Mouse (Mus musculus) layer of hippocampus, postnatal 25 days (tissue): ENCODE data around the gene Gnmt. TPM values are rescaled to one million over a fixed set of nuclear protein-coding genes. Genes with fewer than 3 reads are reported as not detected.
A peak's percentile ranks its signal among the peaks of the same experiment; 100 is the strongest.
"Not testable (repeated sequence)": the region's sequence is repeated elsewhere in the genome, so short reads cannot be mapped to it uniquely, and the experiment has no call there.

Source experiments
- DNase-seq, 2 experiments: peaks; one replicate each; pipeline ENCODE4 v3.0.0; 2022; ENCODE audit warnings: mixed read lengths in 2 of 2, low spot score in 1 of 2; ENCODE audit errors: extremely low spot score in 1 of 2
- total RNA-seq, 2 experiments: library from RNA; stranded (reverse); gene quantifications; 2 replicates each; pipeline ENCODE4 v1.2.3; 2021

Gene Gnmt
- under 1 TPM in 1 of 2 experiments, not detected in 1; 0.68 TPM for total RNA-seq

DNA sequence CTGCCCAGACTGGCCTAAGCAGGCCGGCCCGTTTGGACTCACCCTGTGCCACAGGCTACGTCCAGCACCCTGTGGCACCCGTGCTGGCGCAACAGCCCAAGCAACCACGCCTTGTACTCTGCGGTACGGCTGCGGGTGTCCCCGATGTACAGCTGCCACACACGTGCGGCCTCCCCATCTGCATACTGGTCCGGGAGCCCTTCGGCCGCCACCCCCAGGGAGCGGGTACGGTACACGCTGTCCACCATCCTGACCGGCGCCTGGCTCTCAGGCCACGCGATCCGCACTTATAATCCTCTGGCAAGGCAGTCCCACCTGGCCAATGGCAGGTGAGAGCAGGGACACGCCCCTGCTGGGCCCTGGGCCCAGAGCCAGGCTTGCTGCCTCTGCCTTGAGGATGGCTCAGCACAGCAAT is at the start of gene Gnmt:
Gene Gnmt, minus strand, starts transcription at position 265 of the 415 bp plus-strand sequence.
- DNase-seq, result no peak

GRCm38 (mm10) chr17:46776087-46776486 is 47.1 kb upstream of the Gnmt start:
- DNase-seq, result no peak

DNA sequence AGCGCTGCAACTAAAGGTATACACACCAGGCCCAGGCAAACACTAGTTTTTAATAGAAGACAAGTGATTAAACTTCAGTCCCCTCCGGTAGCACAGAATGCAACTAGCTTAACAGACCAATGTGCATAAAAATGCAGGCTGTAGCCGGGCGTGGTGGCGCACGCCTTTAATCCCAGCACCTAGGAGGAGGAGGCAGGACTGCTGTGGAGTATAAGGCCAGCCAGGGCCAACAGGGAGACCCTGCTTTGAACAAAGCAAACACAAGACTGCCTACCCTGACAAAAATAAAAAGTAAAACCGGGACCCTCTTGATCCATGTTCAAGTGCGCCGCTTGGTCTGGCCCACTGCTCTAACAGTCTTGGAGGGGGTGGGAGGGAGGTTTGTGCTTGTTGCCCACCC is 46.1 kb upstream of the Gnmt start:
- DNase-seq, result no peak

DNA sequence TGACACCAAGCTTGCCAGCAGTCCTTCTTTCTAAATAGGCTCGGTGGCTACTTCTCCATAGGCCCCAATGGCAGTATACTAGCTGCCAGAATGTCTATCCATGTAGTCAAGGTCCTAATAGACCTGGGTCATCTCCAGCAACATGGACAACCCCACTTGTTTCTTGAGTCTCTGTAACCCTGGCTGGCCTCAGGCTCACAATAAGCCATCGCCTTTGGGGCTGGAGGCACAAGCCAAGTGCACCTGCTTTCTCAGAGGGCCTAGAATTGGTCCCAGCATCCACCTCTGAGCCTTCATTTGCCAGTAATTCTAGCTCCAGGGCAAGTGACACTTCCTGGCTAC is 45.1 kb upstream of the Gnmt start:
- no peak for DNase-seq

DNA sequence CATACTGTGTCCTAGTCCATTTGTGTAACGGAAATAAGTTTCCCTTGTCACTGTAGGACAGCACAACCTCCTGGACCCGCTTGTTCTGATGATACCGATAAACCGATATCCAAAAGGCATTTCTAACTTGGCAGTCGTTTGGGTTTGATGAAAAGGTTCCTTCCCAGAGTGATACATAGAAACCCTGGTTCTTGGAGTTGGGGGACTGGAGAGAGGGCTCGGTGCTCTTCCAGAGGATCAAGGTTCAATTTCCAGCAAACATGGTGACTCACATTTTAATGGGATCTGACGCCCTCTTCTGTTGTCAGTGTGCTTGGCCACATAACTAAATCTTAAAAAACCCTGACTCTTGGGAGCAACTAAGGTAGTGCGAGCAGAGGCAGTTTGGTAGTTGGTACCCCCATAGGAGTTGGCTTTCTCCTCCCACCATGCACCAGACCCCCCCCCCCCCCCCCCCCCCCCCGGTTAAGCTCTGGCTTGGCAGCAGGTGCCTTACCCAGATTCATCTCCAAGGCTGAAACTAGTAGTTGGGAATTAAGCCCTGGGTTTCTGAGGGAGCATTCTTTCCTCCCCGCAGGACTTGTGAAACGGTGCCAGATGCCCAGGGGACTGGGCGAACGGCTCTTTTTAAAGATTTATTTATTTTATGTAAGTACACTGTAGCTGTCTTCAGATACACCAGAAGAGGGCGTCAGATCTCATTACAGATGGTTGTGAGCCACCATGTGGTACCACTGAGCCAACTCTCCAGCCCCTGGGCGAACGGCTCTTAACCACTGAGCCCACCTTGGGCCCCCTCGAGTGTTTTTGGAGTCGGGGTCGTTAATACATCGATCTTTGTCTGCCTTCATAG is 44.5 kb upstream of the Gnmt start:
- DNase-seq, result no peak

DNA sequence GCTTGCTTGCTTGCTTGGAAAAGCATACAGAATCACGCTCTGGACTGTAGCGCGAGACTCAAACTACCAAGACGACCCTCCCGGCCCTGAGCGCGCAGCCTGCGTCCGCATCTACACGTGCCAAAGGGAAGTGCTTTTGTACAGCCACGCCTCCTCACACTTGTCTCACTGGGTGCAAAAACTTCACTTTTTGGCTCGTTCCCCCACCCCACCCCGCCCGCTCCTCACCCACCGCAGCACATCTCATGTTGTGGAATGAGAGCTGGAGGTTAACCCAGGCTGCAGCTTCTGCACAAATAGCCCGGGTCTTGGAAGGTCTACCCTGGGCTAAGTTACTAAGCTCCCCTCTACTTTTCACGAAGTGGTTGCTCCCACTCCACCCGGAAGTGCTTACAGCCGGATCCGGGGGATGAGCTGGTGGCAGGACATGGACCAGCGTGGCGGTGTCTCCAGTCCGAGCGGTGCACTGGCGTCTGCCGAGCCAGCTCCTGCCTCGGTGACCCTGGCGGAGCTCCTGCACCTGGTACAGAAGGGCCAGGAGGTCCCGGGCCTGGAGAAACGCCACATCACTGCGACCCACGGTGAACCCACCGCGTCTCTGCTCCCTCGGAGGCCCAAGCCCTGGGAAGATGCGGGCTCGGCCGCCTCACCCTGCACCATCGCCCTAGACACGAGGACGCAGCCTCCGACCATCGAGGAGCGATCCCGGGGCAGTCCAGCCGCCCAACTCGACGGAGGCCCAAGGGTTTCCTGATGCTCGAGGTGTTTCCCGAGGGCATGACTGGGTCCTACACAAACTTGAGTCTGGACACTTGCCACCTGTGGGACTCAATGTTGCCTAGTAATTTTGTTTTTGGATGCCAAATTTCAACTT is 43.7 kb upstream of the Gnmt start, which contains the start of gene 2310039H08Rik:
Gene 2310039H08Rik, plus strand, starts transcription at position 232 of the 874 bp plus-strand sequence.
- DNase-seq, result peak; percentile 67 to 83

- no peak for DNase-seq
Observed at GRCm38 (mm10) chr17:46772038-46772403, 43.1 kb upstream of the Gnmt start.

DNA sequence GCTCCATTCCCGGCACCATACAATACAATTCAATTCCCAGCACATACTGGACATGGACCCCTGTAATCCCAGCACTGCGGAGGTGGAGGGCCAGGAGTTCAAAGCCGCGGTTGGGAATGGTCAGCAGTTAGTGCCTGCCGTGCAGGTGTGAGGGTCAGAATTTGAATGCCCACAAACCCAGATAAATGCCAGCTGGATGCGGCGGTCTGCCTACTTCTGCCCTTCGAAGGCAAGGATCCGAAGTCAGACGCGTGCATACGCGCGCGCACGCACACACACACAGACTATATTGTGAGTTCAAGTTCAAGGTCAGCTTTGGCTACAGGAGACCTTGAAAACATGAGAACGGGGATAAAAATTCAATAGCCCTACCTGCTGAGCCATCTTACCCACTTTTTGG is 42.6 kb upstream of the Gnmt start:
- DNase-seq, result no peak

DNA sequence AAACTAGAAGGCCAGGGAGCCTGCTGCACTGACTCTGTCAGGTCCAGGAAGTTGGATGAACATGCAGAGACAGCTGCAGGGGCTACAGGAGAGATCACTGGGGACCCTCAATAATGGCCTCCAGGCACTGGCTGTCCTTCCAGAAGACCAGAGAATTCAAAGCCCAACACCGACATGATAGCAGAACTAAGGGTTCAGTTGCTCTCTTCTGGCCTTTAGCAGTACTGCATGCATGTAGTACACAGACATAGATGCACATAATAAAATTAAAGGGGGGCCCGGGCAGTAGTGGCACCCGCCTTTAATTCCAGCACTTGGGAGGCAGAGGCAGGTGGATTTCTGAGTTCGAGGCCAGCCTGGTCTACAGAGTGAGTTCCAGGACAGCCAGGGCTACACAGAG is 42.1 kb upstream of the Gnmt start:
- no peak for DNase-seq

DNA sequence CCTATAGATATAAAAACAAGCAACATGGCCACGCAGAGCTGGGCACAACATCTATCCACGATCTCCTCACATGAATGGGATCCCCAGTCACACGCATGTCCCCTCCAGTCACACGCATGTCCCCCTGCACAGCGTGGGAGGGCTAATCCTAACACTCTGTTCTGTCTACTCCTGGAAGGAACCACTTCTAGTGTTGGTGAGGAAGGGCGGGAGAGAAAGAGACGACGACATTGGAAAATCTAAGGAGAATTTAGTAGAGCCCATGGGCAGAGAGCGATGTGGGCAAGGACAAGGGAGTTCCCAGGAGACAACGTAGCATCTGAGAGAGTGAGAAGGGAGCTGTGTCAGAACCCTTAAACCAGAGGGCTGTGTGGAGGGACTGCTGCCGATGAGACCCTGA is 41.6 kb upstream of the Gnmt start:
- DNase-seq, result no peak

DNA sequence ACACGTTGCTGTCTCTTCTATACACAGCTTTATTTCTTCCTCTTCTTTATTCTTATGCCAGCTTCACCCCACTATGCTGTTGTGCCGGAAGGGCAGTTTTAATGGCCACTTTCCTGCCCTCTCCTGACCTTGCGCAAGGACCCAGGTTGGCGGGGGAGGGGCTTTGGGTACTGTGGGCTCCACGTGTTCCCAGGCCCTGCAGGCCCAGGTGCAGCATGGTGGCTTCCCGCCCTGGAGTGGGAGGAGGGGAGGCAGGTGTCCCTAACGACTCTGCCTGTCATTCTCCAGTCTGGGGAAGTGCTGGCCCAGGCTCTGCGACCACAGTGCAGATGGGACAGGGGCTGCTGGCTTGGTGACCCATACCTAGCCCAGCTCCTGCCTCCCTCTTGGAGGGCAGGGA is 38.9 kb upstream of the Gnmt start:
- no peak for DNase-seq

DNA sequence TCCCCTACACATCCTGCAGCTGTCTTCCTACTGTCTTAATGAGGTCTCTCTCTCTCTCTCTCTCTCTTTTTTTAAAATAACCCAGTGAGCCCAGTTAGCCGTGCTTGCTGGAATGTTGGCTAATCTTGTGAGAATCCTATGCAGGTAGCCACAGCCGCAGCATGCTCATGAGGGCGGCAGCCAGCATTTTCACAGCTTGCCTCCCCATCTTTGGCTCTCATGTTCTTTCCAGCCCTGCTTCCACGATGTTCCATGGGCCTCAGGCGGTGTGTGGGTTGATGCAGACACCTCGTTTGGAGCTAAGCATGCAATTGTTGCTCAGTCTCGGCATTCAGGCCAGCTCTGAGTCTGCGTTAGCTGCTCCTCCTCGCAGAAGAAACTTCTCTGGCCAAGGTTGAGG is 35.9 kb upstream of the Gnmt start:
- not testable (repeated sequence) for DNase-seq

DNA sequence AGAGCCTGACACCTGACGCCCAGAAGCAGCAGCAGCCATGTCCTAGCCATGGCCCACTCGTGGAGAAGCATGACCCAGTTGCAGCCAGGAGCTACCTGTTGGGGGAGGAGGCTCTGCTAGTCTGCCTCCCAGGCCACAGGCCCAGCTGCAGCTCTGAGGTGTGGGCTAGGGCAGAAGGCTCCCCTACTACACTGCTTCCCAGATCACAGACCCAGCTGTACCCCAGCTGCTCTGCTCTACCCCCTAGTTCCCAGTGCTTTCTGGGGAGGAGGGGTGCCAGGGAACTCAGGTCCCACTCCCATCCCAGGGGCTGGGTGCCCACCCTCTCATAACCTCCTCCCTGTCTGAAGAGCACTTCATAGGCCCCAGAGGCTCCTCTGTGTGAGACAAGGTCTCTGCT is 34.6 kb upstream of the Gnmt start, which contains the start of gene Ptcra:
Gene Ptcra, minus strand, starts transcription at position 169 of the 400 bp plus-strand sequence.
- no peak for DNase-seq

GRCm38 (mm10) chr17:46758753-46759152 is 29.8 kb upstream of the Gnmt start:
- DNase-seq, result no peak

GRCm38 (mm10) chr17:46751794-46752556 is 23.0 kb upstream of the Gnmt start, which contains the start of gene Cnpy3:
Gene Cnpy3 (minus strand): TSS chr17:46752214.
- peak; percentile 84 to 92 for DNase-seq

GRCm38 (mm10) chr17:46751056-46751793 is 22.3 kb upstream of the Gnmt start:
- DNase-seq, result no peak

DNA sequence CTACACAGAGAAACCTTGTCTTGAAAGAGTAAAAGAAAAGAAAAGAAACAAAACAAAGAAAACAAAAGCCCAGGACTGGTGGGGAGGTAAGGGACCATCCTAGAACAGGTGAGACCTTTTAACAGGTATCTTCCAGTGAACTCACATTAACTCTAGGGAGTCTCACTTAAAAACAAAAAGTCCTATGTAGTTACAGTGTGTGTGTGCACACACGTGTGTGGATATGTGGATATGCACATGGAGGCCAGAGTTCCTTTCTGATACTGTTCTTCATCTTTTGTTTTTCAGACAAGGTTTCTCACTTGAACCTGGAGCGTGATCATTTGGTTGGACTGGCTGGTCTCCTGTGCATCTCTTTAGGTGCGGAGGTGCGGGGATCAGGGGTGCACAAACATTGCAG is 21.6 kb upstream of the Gnmt start:
- no peak for DNase-seq

DNA sequence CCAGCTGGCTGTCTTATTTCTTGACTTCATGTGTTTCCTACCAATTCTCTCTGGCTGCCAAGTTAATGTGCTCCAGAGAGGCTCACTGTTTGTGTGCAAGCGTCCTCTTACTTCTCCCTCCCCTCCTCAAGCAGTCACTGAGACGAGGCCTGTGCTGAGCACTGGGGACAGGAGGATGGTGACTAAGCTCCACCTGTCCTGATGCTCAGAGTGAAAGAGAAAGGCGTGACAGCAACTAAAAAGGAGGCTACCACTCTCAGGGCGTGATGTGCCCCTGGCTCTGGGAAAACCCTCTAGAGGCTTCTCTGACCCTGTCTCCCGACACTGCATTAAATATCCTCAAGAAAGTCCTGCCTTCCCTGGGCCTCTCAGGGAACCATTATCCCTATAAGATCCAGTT is 20.3 kb upstream of the Gnmt start:
- no peak for DNase-seq

DNA sequence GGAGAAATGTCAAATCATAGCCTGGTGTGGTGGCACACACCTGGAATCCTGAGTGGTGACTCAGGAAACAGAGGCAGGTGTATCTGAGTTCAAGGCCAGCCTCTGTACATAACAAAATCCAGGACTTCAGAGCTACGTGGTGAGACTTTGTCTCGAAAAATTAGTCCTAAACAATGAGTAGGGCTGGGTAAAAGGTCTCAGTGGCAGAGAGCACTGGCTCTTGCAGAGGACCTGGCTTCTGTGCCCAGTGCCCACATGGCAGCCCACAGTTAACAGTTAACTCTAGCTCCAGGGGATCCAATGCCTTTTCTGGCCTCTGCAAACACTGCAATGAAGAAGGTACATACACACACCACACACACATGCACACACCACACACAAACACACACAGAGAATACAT is 18.8 kb upstream of the Gnmt start:
- DNase-seq, result no peak

DNA sequence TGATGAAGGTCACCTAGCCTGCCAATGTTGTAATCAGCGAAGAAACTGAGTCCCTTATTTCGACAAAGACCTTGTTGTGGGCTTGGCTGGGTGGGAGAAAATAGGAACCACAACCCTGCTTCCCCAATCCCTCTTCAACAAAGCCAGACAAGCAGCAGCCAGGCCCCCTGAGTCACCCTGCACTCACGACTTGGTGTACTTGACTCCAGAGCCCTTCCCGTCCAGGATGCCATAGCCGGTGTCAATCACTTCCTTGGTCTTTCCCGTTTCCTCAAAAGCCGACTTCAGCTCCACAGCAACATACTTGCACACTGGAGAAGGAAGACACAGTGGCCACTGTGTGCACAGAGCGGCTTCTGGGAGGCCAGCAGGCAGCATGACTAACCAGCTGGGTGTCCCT is 18.3 kb upstream of the Gnmt start:
- no peak for DNase-seq
